Mouse (Mus musculus) midbrain, embryonic 10.5 days (tissue): ENCODE data around the gene Gm10972. TPM values are rescaled to one million over a fixed set of nuclear protein-coding genes. Genes with fewer than 3 reads are reported as not detected.

ENCODE experiments used
- polyA plus RNA-seq: library from polyadenylated mRNA; unstranded; fragments of >200 nt; fragmentation: Nextera tagmentation; extraction: Ambion mirVana; gene quantifications from 2 replicates; pipeline ENCODE4 v1.2.1, GENCODE M21; 2016

Gm10972 gene
- polyA plus RNA-seq, 1 experiment from 2014 or later = not detected

Other genes starting within 250 kb of the Gm10972 start
- 0.71 and 0.72 TPM in 2 replicates for gene Lingo4, start 244.6 kb upstream of the Gm10972 start, polyA plus RNA-seq
- gene Tdrkh, start 229.8 kb upstream of the Gm10972 start, polyA plus RNA-seq = 45.2 and 53.8 TPM in 2 replicates
- gene Mrpl9, start 199.8 kb upstream of the Gm10972 start, polyA plus RNA-seq = 71.7 and 72.9 TPM in 2 replicates
- 0.58 and 0.65 TPM in 2 replicates for gene Oaz3, start 199.2 kb upstream of the Gm10972 start, polyA plus RNA-seq
- 69.0 and 128 TPM in 2 replicates for gene Celf3, start 164.8 kb upstream of the Gm10972 start, polyA plus RNA-seq
- 8.4 and 12.5 TPM in 2 replicates for gene Riiad1, start 162.8 kb upstream of the Gm10972 start, polyA plus RNA-seq
- 44.8 and 48.6 TPM in 2 replicates for gene Snx27, start 60.4 kb upstream of the Gm10972 start, polyA plus RNA-seq
- gene Tuft1, start 15.8 kb downstream of the Gm10972 start, polyA plus RNA-seq = 3.9 and 4.1 TPM in 2 replicates
- gene Selenbp2, start 50.4 kb downstream of the Gm10972 start, polyA plus RNA-seq = not detected in 2 replicates
- gene Cgn, start 143.4 kb downstream of the Gm10972 start, polyA plus RNA-seq = 5.7 and 5.9 TPM in 2 replicates
- gene Pogz, start 194.5 kb downstream of the Gm10972 start, polyA plus RNA-seq = 17.9 and 21.7 TPM in 2 replicates
- 349 and 357 TPM in 2 replicates for gene Psmb4, start 243.8 kb downstream of the Gm10972 start, polyA plus RNA-seq